ENCODE assay signal across 16 mouse cellular contexts in genomic region chr8:125670906-125671305, GRCm38 (mm10).
"Had no signal": no experiment of that assay in that cellular context is flagged by ENCODE, and none has a peak within 500 bp of the region (broad histone marks: within the 10 kb centered on the region; RNA-seq: fewer than 3 reads in every experiment).

No protein-coding gene starts in this region.

- H3K9me3 ChIP-seq: stomach, embryonic 15.5 days had no signal

- DNase-seq: retina, postnatal 1 day; right cerebral cortex, adult 18-20 months; right cerebral cortex, postnatal 14 days; right cerebral cortex, postnatal 25 days; right cerebral cortex, postnatal 4 days; thymus, adult 18-20 months; thymus, adult 2 months; thymus, postnatal 14 days; thymus, postnatal 25 days; thymus, postnatal 36 days; thymus, postnatal 4 days had no signal

- H3K27me3 ChIP-seq: neural tube, embryonic 12.5 days; neural tube, embryonic 15.5 days; stomach, embryonic 15.5 days had no signal

- H3K27ac ChIP-seq: neural tube, embryonic 13.5 days; stomach, embryonic 15.5 days; stomach, postnatal 0 days had no signal

- H3K9ac ChIP-seq: stomach, embryonic 15.5 days had no signal
